Mouse (Mus musculus): Measurements from ENCODE around the gene Lcmt2. TPM values are rescaled to one million over a fixed set of nuclear protein-coding genes. Genes with fewer than 3 reads are reported as not detected.
A peak's percentile ranks its signal among the peaks of the same experiment; 100 is the strongest.
"Not testable (repeated sequence)": the region's sequence is repeated elsewhere in the genome, so short reads cannot be mapped to it uniquely, and the experiment has no call there.

The Lcmt2 gene
- polyA plus RNA-seq, 1 experiment from 2014 or later, result 21.9 TPM

DNA sequence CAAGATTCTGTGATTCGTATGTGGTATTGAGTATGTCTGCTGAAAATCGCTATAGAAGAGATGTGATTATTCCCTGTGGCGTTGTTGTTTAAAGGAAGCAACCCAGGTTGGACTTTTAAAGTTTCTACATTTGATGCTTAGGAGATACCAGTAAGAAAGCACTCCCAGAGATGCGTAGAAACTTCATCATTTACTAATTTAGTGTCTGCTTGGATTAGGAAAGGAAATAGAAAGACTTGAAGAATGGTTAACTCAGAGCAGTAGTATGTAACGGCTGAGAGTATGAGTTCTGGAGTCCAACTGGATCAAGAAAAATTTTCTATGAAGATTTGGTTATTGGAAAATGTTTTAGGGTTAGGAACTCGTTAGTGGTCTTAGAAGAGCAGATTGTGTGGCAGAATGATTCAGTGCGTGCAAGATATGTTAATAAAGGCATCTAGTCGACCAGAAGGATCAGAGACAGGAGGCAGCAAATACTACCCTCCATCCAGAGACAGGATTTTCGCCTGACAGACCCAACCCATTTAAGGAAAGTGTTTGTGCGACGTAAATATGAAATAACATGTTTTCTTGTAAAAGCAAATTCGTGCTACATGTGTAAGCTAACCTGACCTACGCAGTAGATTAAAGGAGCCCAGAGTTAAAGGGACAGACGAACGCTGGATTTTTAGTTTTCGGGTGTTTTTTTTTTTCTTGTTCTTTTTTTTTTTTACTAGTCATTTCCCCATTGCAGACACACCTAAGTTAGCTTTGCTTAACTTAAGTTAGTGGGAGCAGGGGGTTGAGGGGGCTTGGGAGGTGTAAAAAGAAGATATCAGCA, 973 bp upstream of the Lcmt2 start:
- peak overlapping the region; percentile 96 for H3K27ac ChIP-seq (replicated peaks)
- H3K4me3 ChIP-seq, result peak overlapping the region; percentile 71
- DNase-seq (ENCODE audit: low spot score), result no peak
- no peaks in the 10 kb centered on the region for H3K27me3 ChIP-seq (ENCODE audit: low read depth, poor library complexity, severe bottlenecking)
- WGBS, result 84% methylated on average over 16 of the region's 16 CpGs
- peaks cover 56% of the 10 kb centered on the region for H3K36me3 ChIP-seq
- H3K9me3 ChIP-seq (replicated peaks), result peaks cover 15% of the 10 kb centered on the region
- peaks cover 33% of the 10 kb centered on the region for H3K4me1 ChIP-seq

- H3K9me3 ChIP-seq (replicated peaks), result peaks cover 18% of the 10 kb centered on the region
- WGBS, result 61% methylated on average over 29 of the region's 29 CpGs
- H3K27ac ChIP-seq (replicated peaks), result peak overlapping the region; percentile 96
- peak overlapping the region; percentile 71 for H3K4me3 ChIP-seq
- no peaks in the 10 kb centered on the region for H3K27me3 ChIP-seq (ENCODE audit: low read depth, poor library complexity, severe bottlenecking)
- no peak for DNase-seq (ENCODE audit: low spot score)
- peaks cover 33% of the 10 kb centered on the region for H3K4me1 ChIP-seq
- peaks cover 43% of the 10 kb centered on the region for H3K36me3 ChIP-seq
Observed at GRCm38 (mm10) chr2:121139266-121140017, 1.0 kb downstream of the Lcmt2 start.

- H3K27ac ChIP-seq (replicated peaks), result no peak overlapping the region
- no peak overlapping the region; the same call in 1 of the 2 replicates for H3K4me3 ChIP-seq
- 94% methylated on average over 4 of the region's 4 CpGs for WGBS
- no peaks in the 10 kb centered on the region for H3K27me3 ChIP-seq (ENCODE audit: low read depth, poor library complexity, severe bottlenecking)
- peaks cover 18% of the 10 kb centered on the region for H3K9me3 ChIP-seq (replicated peaks)
- H3K4me1 ChIP-seq, result peaks cover 32% of the 10 kb centered on the region
- no peak for DNase-seq (ENCODE audit: low spot score)
- H3K36me3 ChIP-seq, result peaks cover 29% of the 10 kb centered on the region
Observed at GRCm38 (mm10) chr2:121137371-121137770, 3.1 kb downstream of the Lcmt2 start.

DNA sequence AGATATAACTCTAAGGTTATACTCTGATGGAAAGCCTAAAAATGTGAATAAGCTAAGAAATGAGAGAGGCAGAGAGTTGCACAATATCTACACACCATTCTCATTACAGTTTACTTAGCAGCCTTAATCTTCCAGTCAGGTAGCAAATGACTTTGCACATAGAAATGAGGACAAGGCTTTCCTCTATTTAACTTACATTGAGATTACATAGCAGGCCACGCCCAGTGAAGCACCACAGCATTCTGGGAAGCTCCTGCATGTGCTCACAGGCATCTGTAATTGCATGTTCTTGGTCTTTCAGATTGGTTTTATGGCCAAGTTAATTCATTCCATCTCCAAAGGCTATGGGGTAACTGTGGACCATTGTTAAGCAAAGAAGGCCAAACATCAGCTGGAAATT, 7.6 kb downstream of the Lcmt2 start:
- Histone ChIP-seq H3K36me3 (peaks cover 10% of the 10 kb centered on the region), H3K27ac (replicated peaks) (no peak overlapping the region), H3K27me3 (ENCODE audit: low read depth, poor library complexity, severe bottlenecking) (no peaks in the 10 kb centered on the region), H3K9me3 (replicated peaks) (0 out of 2 replicates have a peak, but pooled peaks cover 3% of the 10 kb centered on the region), H3K4me1 (no peaks in the 10 kb centered on the region), H3K4me3 (no peak overlapping the region)
- DNase-seq (ENCODE audit: low spot score), result no peak
- 78% methylated on average over 1 of the region's 1 CpGs for WGBS

DNA sequence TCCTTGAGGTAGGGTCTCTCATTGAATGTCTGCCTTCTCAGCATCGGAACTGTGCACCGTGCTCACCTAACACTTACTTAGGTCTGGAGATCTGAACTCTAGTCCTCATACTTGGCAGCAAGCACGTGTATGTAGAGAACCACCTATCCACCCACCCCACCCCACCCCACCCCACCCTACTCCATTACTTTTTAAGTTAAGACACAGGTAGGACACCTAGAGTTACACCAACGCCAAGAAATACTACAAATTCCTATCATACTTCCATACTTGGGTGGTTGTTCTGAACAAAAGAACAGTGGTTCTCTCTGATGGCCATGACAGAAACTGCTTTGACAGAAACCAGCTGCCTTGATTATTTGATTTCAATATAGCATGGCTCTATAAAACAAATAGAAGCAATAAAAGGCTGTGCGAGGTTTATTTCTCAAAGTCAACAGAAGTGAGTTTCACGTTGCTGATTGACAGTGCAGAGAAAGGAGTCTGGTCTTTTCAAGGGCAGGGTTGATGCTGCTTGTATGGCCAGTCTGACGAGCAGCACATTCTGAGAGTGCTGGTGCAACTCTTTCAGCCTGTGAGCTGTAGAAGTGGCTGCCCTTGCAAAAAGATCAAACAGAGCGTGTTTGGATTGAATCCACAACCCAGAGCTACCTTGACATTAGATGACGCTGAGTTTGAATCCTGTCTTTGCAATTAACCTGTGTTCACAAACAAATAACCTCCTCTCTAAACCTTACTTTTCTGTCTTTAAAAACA, 11.4 kb downstream of the Lcmt2 start:
- WGBS, result 82% methylated on average over 9 of the region's 9 CpGs
- DNase-seq (ENCODE audit: low spot score), result no peak

DNA sequence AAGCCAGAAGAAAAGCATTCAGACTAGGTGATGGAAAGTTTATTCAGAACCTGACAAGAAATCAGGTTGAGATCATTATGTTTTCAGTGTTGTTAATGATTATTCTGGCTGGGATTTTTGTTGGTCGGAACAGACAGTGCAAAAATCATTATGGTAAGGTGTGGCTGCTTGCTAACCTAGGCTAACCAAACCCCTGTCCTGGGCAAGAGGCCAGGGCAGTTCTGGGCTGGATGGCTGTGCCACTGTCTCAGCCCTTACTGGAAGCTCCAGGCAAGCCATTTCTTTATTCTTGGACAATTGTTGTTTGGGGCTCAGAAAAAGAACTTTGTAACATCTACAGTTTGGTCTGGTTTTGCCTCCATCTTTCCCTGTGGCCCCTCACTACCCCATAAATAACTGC, 12.9 kb downstream of the Lcmt2 start:
- H3K27ac ChIP-seq (replicated peaks), result no peak overlapping the region

More for the DNA sequence above, 11.4 kb downstream of the Lcmt2 start:
- Histone ChIP-seq H3K36me3 (no peaks in the 10 kb centered on the region), H3K9me3 (replicated peaks) (no peaks in the 10 kb centered on the region), H3K4me3 (no peak overlapping the region), H3K27ac (replicated peaks) (no peak overlapping the region), H3K4me1 (no peaks in the 10 kb centered on the region), H3K27me3 (ENCODE audit: low read depth, poor library complexity, severe bottlenecking) (no peaks in the 10 kb centered on the region)

DNA sequence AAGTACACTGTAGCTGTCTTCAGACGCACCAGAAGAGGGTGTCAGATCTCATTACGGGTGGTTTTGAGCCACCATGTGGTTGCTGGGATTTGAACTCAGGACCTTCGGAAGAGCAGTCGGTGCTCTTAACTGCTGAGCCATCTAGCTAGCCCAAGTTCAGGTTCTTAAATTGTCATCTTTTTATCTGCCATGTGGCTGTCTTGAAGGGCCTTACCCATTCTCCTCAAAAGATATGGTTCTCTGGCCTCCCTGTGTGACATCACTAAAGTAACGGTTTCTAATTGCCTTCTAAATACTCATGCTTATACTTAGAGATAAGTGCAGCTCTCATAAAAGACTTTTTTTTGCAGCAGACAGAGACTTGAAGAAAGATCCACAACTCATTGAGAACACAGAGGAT, 14.2 kb downstream of the Lcmt2 start:
- not testable (repeated sequence) for H3K27me3 ChIP-seq (ENCODE audit: low read depth, poor library complexity, severe bottlenecking); H3K9me3 ChIP-seq (replicated peaks); H3K4me3 ChIP-seq; H3K27ac ChIP-seq (replicated peaks); H3K36me3 ChIP-seq; DNase-seq (ENCODE audit: low spot score); H3K4me1 ChIP-seq
- WGBS, result 94% methylated on average over 5 of the region's 5 CpGs

More for the DNA sequence above, 12.9 kb downstream of the Lcmt2 start:
- H3K4me3 ChIP-seq, result no peak overlapping the region
- no peak for DNase-seq (ENCODE audit: low spot score)
- no peaks in the 10 kb centered on the region for H3K4me1 ChIP-seq
- no peaks in the 10 kb centered on the region for H3K27me3 ChIP-seq (ENCODE audit: low read depth, poor library complexity, severe bottlenecking)
- H3K9me3 ChIP-seq (replicated peaks), result no peaks in the 10 kb centered on the region
- H3K36me3 ChIP-seq, result no peaks in the 10 kb centered on the region
- WGBS, result 89% methylated on average over 1 of the region's 1 CpGs

GRCm38 (mm10) chr2:121119260-121119659, 21.2 kb downstream of the Lcmt2 start:
- Histone ChIP-seq H3K4me1 (no peaks in the 10 kb centered on the region), H3K9me3 (replicated peaks) (no peaks in the 10 kb centered on the region), H3K36me3 (no peaks in the 10 kb centered on the region), H3K27me3 (ENCODE audit: low read depth, poor library complexity, severe bottlenecking) (no peaks in the 10 kb centered on the region), H3K4me3 (no peak overlapping the region), H3K27ac (replicated peaks) (no peak overlapping the region)
- 88% methylated on average over 3 of the region's 3 CpGs for WGBS
- DNase-seq (ENCODE audit: low spot score), result no peak

DNA sequence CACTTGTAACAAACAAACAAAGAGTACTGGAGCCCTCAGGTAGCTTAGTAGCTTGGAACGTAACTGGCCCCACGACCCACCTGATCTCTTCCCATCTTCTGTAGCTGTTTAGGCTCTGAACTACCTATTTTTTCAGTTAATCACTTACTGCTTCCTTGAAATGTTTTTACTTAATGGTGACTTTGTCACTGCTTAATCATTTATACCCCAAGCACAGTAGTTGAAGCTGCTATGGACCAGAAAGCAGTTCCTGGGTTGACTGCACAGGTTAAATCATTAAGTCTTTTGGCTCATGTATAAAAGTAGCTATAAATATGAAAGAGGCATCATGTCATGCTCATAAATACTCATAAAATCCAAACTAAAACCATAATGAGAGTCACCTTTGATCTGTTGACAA, 25.0 kb downstream of the Lcmt2 start:
- H3K27me3 ChIP-seq (ENCODE audit: low read depth, poor library complexity, severe bottlenecking), result no peaks in the 10 kb centered on the region
- no peak overlapping the region for H3K27ac ChIP-seq (replicated peaks)
- 95% methylated on average over 2 of the region's 2 CpGs for WGBS

DNA sequence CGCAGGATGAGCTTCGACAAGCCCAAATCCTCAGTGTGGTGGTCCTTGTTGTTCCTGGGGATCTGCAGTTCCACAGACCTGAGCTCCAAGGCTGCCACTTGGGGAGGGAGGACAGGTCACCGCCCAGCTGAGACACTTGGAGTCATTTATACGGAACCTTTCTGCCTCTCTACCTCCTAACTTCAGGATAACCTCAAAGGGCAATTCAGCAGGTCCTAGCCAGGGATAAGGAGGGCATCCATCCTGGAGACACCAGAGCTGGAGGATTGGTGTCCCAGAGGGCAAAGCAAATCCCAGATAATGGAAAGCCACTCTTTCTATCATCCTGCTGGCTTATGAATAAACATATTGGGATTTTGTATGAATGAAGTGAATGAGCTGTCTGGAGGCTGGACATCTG, 30.8 kb downstream of the Lcmt2 start, which contains the start of gene Tgm7:
Tgm7 (minus strand) TSS at position 101 of the 400 bp plus-strand sequence.
- WGBS, result 84% methylated on average over 4 of the region's 4 CpGs
- H3K4me3 ChIP-seq, result no peak within 1 kb of the TSS
- H3K27ac ChIP-seq (replicated peaks), result no peak within 1 kb of the TSS
- H3K36me3 ChIP-seq, result no peaks in the 10 kb centered on the region
- H3K4me1 ChIP-seq, result no peaks in the 10 kb centered on the region
- H3K9me3 ChIP-seq (replicated peaks), result no peaks in the 10 kb centered on the region
- DNase-seq (ENCODE audit: low spot score), result no peak
- H3K27me3 ChIP-seq (ENCODE audit: low read depth, poor library complexity, severe bottlenecking), result no peaks in the 10 kb centered on the region

More for the DNA sequence above, 25.0 kb downstream of the Lcmt2 start:
- H3K9me3 ChIP-seq (replicated peaks), result no peaks in the 10 kb centered on the region
- H3K4me3 ChIP-seq, result no peak overlapping the region
- no peak for DNase-seq (ENCODE audit: low spot score)
- H3K4me1 ChIP-seq, result no peaks in the 10 kb centered on the region
- no peaks in the 10 kb centered on the region for H3K36me3 ChIP-seq

DNA sequence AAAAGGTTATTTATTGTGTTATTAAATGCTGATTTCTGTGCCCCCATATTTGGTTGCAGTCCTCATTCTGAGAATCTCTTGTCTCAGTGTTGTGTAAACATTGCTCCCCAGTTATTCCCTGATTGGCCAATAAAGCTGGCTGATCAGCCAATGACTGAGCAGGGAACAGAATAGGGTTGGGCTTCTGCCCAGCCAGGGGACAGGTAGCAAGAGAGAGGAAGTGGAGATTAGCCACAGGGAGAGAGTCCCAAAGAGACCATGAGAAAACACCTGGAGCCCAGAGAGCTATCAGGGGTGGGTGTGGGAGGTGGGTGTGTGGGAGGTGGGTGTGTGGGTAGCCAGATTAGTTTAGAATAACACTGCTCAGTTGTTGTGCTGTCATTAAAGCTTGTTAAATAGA, 34.5 kb downstream of the Lcmt2 start:
- no peak overlapping the region for H3K4me3 ChIP-seq
- H3K27me3 ChIP-seq (ENCODE audit: low read depth, poor library complexity, severe bottlenecking), result no peaks in the 10 kb centered on the region
- H3K36me3 ChIP-seq, result no peaks in the 10 kb centered on the region
- no peak for DNase-seq (ENCODE audit: low spot score)
- H3K4me1 ChIP-seq, result no peaks in the 10 kb centered on the region
- no peak overlapping the region for H3K27ac ChIP-seq (replicated peaks)
- no peaks in the 10 kb centered on the region for H3K9me3 ChIP-seq (replicated peaks)

DNA sequence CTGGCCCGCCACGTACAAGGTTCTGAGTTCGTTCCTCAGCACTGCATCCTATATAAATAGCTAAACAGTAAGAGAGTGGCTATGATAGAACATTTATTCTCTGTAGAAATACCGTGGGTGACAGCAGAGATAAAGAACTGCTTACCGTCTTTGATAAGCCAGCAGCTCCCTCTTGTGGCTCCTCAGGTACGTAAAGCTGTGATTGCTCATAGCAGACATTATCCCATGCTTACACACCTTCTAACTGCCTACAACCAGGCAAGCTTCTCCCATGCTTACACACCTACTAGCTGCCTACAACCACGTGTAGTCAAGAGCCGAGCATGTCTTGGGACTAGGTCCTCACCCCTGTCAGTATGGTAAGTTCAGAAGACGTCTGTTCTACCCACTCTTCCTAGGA, 38.4 kb downstream of the Lcmt2 start:
- Histone ChIP-seq H3K27me3 (ENCODE audit: low read depth, poor library complexity, severe bottlenecking) (no peaks in the 10 kb centered on the region), H3K4me1 (no peaks in the 10 kb centered on the region), H3K27ac (replicated peaks) (no peak overlapping the region), H3K36me3 (no peaks in the 10 kb centered on the region), H3K9me3 (replicated peaks) (no peaks in the 10 kb centered on the region), H3K4me3 (no peak overlapping the region)
- peak; percentile 25 for DNase-seq (ENCODE audit: low spot score)
- 32% methylated on average over 9 of the region's 9 CpGs for WGBS
